Mouse (Mus musculus): ENCODE measurements at regions not wholly inside any gene's neighbourhood (a gene's known extent, or its start where the extent isn't known, plus 50 kb on each side); places are given as distances from the start of the nearest gene placed in this dataset.

DNA sequence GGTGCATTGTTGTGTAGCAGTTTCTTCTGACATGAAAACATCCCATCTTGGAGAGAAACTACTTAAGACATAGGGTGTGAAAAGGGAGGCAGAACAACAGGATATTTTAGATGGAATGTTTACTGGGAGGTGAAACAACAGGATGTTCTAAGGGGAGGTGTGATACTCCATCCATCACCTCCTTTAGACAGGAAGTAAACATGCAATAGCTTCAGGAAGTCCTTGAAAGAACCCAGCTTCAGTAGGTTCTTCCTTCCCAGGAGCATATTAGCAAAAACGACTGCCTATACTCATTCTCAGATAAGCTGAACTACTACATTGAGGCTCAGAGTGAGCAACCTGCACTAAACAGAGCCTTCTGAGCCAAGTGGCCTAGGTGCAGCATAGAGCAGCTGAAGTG is 82.6 kb upstream of the Med14 start:
- H3K36me3 ChIP-seq (ENCODE audit: control insufficient read depth) = no peaks in the 10 kb centered on the region
- no peak for TF ChIP-seq TAL1 (IDR thresholded peaks at IDR 0.05; ENCODE audit: low read length)
- no peaks in the 10 kb centered on the region for H3K9me3 ChIP-seq (ENCODE audit: control insufficient read depth, low read length)
- no peak overlapping the region for H3K4me3 ChIP-seq (replicated peaks)
- H3K27me3 ChIP-seq (ENCODE audit: control insufficient read depth) = peaks cover 9% of the 10 kb centered on the region
- peaks cover 3% of the 10 kb centered on the region; the same call in 1 of the 2 replicates for H3K4me1 ChIP-seq (ENCODE audit: control insufficient read depth)

DNA sequence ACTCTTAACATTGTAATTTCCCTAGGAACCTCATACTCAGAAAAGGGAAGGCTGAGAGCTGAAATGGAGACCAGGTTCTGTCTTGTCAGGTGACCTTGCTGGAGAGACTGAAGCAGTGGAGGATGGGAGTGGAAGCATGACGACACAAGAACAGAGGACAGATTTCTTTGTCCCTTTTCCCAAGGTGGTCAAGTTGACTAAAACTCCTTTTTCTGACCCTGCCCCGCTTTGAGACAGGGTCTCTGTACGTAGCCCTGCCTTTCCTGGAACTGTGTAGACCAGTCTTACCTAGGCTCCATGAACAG is 79.1 kb upstream of the Med14 start:
- Histone ChIP-seq H3K4me1 (ENCODE audit: control insufficient read depth) (peaks cover 3% of the 10 kb centered on the region; the same call in 1 of the 2 replicates), H3K4me3 (replicated peaks) (no peak overlapping the region), H3K36me3 (ENCODE audit: control insufficient read depth) (no peaks in the 10 kb centered on the region), H3K27me3 (ENCODE audit: control insufficient read depth) (peaks cover 9% of the 10 kb centered on the region), H3K9me3 (ENCODE audit: control insufficient read depth, low read length) (no peaks in the 10 kb centered on the region)
- TF ChIP-seq GATA1 (IDR thresholded peaks at IDR 0.05; ENCODE audit: low read length) (no peak), TAL1 (IDR thresholded peaks at IDR 0.05; ENCODE audit: low read length) (no peak)

DNA sequence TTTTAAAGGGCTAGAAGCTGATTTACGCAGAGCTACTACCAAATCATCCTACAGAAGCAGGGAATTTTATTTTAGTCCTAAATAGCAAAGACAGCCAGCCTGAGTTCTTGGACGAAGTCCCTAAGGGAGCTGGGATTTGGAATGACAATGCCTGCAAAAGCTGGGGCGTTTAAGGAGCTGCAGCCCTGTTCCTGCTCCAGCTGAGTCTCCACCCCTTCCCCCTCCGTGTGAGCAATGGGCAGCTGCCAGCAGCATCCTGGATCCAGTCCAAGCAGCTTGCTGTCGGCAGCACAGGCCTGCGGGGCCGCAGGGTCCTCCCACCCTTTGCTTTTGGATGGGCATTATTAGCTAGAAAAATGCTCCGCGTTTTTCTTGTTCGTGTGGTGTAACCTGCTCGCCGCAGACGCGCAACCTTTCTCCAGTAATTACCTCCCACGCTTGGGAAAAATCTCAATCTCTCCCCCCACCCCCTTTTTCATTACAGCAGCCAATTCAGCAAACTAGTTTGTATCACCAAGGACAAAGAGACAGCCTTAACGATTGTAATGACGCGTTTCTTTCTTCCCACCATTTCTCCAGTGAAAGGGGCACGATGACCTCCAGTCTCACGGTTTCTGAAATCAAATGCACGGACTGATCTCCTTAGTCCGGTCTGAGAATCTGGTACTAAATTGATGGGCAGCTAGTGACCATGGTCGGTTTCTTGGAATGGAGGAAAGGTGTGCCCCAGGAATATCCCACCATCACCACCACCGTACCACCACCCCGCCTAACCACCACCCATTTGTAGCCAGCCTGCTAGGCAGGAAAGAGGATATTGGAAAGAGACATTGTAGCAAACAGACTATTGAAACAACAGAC is 78.5 kb upstream of the Med14 start:
- H3K4me1 ChIP-seq (ENCODE audit: control insufficient read depth) = peaks cover 3% of the 10 kb centered on the region; the same call in 1 of the 2 replicates
- peaks cover 9% of the 10 kb centered on the region for H3K27me3 ChIP-seq (ENCODE audit: control insufficient read depth)
- no peaks in the 10 kb centered on the region for H3K36me3 ChIP-seq (ENCODE audit: control insufficient read depth)
- TF ChIP-seq TAL1 (IDR thresholded peaks at IDR 0.05; ENCODE audit: low read length) (no peak), GATA1 (IDR thresholded peaks at IDR 0.05; ENCODE audit: low read length) (no peak)
- no peaks in the 10 kb centered on the region for H3K9me3 ChIP-seq (ENCODE audit: control insufficient read depth, low read length)
- no peak overlapping the region for H3K4me3 ChIP-seq (replicated peaks)

DNA sequence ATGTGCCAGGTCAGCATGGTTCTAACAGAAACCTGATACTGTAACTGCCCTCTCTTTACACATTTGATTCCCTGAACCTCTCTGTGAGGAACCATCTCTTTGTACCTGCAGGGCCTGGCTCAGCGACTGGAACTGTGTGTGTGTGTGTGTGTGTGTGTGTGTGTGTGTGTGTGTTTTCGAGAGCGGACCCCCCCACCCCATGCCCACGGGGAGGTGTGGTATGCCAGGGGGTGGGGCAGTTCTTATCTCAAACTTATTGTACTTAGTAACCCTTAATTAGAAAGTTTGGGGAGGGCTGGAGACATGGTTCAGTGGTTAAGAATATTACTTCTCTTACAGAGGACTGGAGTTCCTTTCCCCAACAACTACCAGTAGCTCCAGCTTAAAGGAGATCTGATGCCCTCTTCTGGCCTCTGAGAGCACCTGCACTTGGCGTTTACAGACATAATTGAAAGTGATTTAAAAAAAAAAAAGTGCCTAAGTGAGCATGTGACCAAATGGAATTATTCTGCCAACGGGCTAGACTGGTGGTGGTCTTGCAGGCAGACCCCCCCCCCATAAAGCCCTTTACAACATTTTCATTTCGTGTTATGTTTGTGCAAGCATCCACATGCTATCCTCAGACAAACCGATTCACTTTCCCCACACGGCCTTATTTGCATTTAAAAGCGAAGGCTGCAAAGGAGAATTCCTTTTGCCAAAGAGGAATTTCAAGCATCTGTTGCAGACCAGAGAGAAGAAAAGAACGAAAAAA is 77.7 kb upstream of the Med14 start:
- H3K4me3 ChIP-seq (replicated peaks) = no peak overlapping the region
- H3K27me3 ChIP-seq (ENCODE audit: control insufficient read depth) = peaks cover 9% of the 10 kb centered on the region
- peaks cover 3% of the 10 kb centered on the region; the same call in 1 of the 2 replicates for H3K4me1 ChIP-seq (ENCODE audit: control insufficient read depth)
- H3K36me3 ChIP-seq (ENCODE audit: control insufficient read depth) = no peaks in the 10 kb centered on the region
- TF ChIP-seq GATA1 (IDR thresholded peaks at IDR 0.05; ENCODE audit: low read length) (no peak), TAL1 (IDR thresholded peaks at IDR 0.05; ENCODE audit: low read length) (no peak)
- H3K9me3 ChIP-seq (ENCODE audit: control insufficient read depth, low read length) = no peaks in the 10 kb centered on the region

DNA sequence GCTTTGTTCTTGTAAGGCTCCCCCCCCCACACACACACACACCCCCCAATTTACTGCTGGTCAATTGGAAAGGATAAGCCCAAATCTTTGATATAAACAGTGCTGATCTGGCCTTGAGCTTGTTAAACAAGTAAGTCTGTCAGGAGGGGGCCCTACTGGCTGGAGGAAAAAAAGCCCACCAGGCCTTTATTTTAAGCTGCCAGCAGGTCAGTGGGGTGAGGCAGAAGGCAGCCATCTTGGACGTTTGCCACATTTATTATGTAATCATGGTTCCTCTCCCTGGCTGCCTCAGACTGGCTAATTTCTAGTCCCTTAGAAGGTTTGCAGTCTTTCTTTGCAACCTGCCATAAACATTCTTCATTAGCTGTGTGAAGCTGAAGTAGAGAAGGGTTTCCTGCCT is 75.9 kb upstream of the Med14 start:
- peaks cover 3% of the 10 kb centered on the region; the same call in 1 of the 2 replicates for H3K4me1 ChIP-seq (ENCODE audit: control insufficient read depth)
- no peak for TF ChIP-seq TAL1 (IDR thresholded peaks at IDR 0.05; ENCODE audit: low read length)
- TF ChIP-seq GATA1 (IDR thresholded peaks at IDR 0.05; ENCODE audit: low read length) = no peak
- peaks cover 9% of the 10 kb centered on the region for H3K27me3 ChIP-seq (ENCODE audit: control insufficient read depth)
- H3K4me3 ChIP-seq (replicated peaks) = no peak overlapping the region
- H3K36me3 ChIP-seq (ENCODE audit: control insufficient read depth) = no peaks in the 10 kb centered on the region
- H3K9me3 ChIP-seq (ENCODE audit: control insufficient read depth, low read length) = no peaks in the 10 kb centered on the region

DNA sequence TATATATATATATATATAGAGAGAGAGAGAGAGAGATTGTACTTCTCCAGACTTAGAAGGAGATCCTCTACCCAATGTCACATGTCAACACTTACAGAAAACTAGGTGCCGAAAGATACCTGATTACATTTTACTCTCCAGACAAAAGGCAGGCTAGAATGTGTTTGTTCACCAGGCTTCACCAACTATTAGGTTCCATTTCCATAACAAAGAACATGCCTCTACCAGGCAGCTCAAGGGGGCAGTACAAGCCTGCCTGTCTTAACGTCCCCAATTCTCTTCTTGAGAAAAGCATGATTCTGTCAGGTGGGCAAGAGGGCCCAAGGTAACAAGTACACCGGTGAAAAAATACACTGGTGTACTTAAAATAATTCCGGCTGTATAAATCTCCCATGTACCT is 72.8 kb upstream of the Med14 start:
- H3K4me1 ChIP-seq (ENCODE audit: control insufficient read depth) = no peaks in the 10 kb centered on the region
- H3K27me3 ChIP-seq (ENCODE audit: control insufficient read depth) = no peaks in the 10 kb centered on the region
- H3K4me3 ChIP-seq (replicated peaks) = no peak overlapping the region
- H3K36me3 ChIP-seq (ENCODE audit: control insufficient read depth) = no peaks in the 10 kb centered on the region
- no peaks in the 10 kb centered on the region for H3K9me3 ChIP-seq (ENCODE audit: control insufficient read depth, low read length)
- TF ChIP-seq GATA1 (IDR thresholded peaks at IDR 0.05; ENCODE audit: low read length) (no peak), TAL1 (IDR thresholded peaks at IDR 0.05; ENCODE audit: low read length) (no peak)

DNA sequence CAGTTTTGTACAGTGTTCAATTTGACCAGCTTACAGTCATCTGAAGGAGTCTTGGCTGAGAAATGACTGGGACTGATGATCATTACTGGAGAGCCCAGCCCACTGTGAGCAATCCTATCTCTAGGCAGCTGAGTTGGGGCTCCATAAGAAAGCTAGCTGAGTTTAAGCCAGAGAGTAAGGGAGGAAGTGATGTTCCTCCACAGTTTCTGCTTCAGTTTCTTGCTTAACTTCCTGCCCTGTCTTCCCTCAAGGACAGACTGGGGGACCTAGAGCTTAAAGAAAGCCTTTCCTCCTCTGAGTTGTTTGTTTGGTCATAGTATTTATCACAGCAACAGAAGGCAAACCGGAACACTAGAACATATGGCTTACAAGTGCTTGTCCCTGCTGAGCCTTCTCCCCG is 70.8 kb upstream of the Med14 start:
- peaks cover 1% of the 10 kb centered on the region for H3K4me1 ChIP-seq (ENCODE audit: control insufficient read depth)
- H3K9me3 ChIP-seq (ENCODE audit: control insufficient read depth, low read length) = no peaks in the 10 kb centered on the region
- no peak overlapping the region for H3K4me3 ChIP-seq (replicated peaks)
- H3K27me3 ChIP-seq (ENCODE audit: control insufficient read depth) = no peaks in the 10 kb centered on the region
- H3K36me3 ChIP-seq (ENCODE audit: control insufficient read depth) = no peaks in the 10 kb centered on the region
- TF ChIP-seq GATA1 (IDR thresholded peaks at IDR 0.05; ENCODE audit: low read length) (no peak), TAL1 (IDR thresholded peaks at IDR 0.05; ENCODE audit: low read length) (no peak)

DNA sequence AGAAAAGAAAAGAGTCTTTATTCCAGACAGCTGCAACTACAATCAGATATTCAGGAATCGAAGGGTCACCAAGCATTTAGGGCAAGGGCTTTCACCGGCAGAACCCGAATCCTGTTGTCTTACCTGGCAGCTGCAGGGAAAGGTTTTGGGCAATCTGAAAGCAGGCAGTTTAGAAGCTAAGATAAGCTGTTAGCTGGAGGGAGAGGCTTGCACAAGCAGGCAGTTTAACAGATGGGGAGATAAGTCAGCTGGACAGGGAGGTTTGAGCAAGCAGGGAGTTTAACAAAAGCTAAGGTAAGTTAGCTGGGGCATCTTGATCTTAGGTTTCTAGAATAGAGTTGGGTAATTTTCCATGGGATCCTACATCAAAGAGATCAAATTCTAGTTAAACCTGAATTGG is 67.3 kb upstream of the Med14 start:
- no peak for TF ChIP-seq TAL1 (IDR thresholded peaks at IDR 0.05; ENCODE audit: low read length)
- no peak for TF ChIP-seq GATA1 (IDR thresholded peaks at IDR 0.05; ENCODE audit: low read length)
- Histone ChIP-seq H3K4me3 (replicated peaks) (no peak overlapping the region), H3K27me3 (ENCODE audit: control insufficient read depth) (no peaks in the 10 kb centered on the region), H3K4me1 (ENCODE audit: control insufficient read depth) (peaks cover 33% of the 10 kb centered on the region), H3K36me3 (ENCODE audit: control insufficient read depth) (no peaks in the 10 kb centered on the region), H3K9me3 (ENCODE audit: control insufficient read depth, low read length) (no peaks in the 10 kb centered on the region)

DNA sequence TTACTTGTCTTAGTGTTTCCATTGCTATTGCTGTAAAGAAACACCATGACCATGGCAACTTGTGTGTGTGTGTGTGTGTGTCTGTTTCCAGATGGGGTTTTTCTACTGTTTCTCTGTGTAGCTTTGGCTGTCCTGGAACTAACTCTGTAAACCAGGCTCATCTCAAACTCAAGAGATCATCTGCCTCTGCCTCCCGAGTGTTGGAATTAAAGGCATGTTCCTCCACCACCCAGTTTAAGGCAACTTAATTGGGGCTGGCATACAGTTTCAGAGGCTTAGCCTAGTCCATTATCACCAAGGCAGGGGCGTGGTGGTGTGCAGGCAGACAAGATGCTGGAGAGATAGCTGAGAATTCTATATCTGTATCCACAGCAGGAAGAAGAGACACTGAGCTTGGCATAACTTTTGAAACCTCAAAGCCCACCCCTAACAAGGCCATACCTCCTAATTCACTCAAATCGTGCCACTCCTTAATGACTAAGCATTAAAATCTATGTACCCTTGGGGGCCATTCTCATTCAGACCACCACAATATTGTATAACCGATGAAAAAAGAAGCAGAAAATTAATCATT is 65.5 kb upstream of the Med14 start:
- no peaks in the 10 kb centered on the region for H3K36me3 ChIP-seq (ENCODE audit: control insufficient read depth)
- TF ChIP-seq TAL1 (IDR thresholded peaks at IDR 0.05; ENCODE audit: low read length) (no peak), GATA1 (IDR thresholded peaks at IDR 0.05; ENCODE audit: low read length) (no peak)
- H3K4me3 ChIP-seq (replicated peaks) = no peak overlapping the region
- H3K4me1 ChIP-seq (ENCODE audit: control insufficient read depth) = peaks cover 33% of the 10 kb centered on the region
- H3K9me3 ChIP-seq (ENCODE audit: control insufficient read depth, low read length) = no peaks in the 10 kb centered on the region
- no peaks in the 10 kb centered on the region for H3K27me3 ChIP-seq (ENCODE audit: control insufficient read depth)

Data from erythroblast, embryonic 14.5 days (primary cell).